Mouse (Mus musculus) gastrocnemius, adult 2 months (tissue): ENCODE measurements around the gene Evi5. TPM values are rescaled to one million over a fixed set of nuclear protein-coding genes. Genes with fewer than 3 reads are reported as not detected.
"Not testable (repeated sequence)": the region's sequence is repeated elsewhere in the genome, so short reads cannot be mapped to it uniquely, and the experiment has no call there.

Source experiments
- DNase-seq: peaks from one replicate; pipeline ENCODE4 v3.0.0; 2022
- H3K27ac ChIP-seq: fragments of 200-600 bp; 2 replicates; pipeline ENCODE4 v1.8.1; 2022; ENCODE audit warnings: mild to moderate bottlenecking
- H3K4me3 ChIP-seq: fragments of 200-600 bp; 2 replicates; pipeline ENCODE4 v1.8.1; 2022; ENCODE audit warnings: mild to moderate bottlenecking, moderate library complexity
- CTCF ChIP-seq: fragments of 200-600 bp; IDR thresholded peaks from 2 replicates; pipeline ENCODE4 v1.8.1; 2022; ENCODE audit warnings: antibody characterized with exemption, mild to moderate bottlenecking, moderate library complexity
- intact Hi-C: fragments of 180-260 bp; cut with DNase I; formaldehyde crosslinking; loops from one replicate; pipeline ENCODE4 v1.15.1; 2025
- total RNA-seq, 2 experiments: library from RNA; stranded (reverse); gene quantifications; 2 replicates each; pipeline ENCODE4 v1.2.3; 2021

Evi5 gene
- total RNA-seq, 2 experiments from 2014 or later = 16.6 to 17.5 TPM

DNA sequence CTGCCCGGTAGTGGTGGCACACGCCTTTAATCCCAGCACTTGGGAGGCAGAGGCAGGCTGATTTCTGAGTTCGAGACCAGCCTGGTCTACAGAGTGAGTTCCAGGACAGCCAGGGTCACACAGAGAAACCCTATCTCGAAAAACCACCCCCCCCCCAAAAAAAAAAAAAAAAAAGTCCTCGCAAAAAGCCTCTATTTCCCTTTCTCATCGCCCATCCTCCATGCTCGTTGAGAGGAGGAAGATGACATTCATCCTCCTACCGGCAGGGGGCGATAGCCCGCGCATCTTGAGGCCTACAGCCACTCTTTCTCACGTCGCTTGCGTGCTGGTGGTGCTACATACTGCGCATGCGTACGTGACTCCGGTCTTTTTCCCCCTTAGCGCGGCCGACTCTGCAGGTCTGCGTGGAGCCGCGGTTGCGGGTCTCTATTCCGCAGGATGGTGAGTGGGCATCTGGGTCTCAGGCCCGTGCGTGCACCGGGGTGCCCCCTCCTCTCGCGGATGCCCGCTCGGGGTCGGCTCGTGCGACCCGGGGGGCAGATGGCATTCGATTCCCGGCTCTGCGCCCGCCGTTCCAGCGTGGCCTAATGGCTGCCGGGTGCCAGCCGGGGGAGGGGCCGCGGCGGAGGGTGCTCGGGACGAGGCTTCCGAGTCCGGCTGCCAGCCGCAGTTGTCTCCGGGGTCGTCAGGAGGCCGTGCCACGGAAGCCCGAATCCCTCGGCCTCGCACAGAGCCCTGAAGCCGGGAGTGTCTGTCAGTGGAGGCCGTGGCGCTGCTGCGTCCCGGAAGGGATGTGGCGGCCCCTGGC is 25.5 kb upstream of the Evi5 start, which contains the start of gene Rpl5:
TSS of gene Rpl5 (plus strand) at position 297 of the 808 bp plus-strand sequence.
- peak; percentile 95 for DNase-seq
- Histone ChIP-seq H3K27ac (peak within 1 kb of the TSS; percentile 93), H3K4me3 (peak within 1 kb of the TSS; percentile 99)
- TF ChIP-seq CTCF = peak; percentile 83
- intact Hi-C loops = loop anchor here (1.0 to 5.0 kb wide), 2 partner anchors 303 to 367 kb away; partner anchors contain the start of genes Dr1, Glmn and Rpap2

DNA sequence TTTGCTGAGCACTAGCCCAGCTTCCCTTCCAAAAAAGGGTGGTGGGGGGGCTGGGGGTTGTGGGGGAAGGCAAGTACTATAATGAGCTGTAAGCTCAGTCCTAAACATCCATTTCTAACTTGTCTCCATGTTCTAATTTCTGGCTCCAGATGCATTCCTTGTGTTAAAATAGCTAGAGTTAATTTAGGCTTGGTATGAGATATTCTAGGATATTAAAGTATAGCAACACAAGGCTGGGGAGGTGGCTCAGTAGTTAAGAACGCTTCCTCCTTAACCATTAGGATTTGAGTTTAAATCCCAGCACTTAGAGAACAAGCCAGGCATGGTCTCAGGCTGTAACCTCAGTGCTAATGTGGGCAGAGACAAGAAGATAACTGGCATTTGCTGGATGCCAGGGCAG is 21.4 kb upstream of the Evi5 start:
- intact Hi-C loops = loop anchor here (5.0 kb wide), 1 partner anchor 236 kb away; the partner anchor contains the start of genes Ccdc18 and Tmed5
- no peak for TF ChIP-seq CTCF
- DNase-seq = no peak
- Histone ChIP-seq H3K27ac (no peak overlapping the region), H3K4me3 (no peak overlapping the region)

DNA sequence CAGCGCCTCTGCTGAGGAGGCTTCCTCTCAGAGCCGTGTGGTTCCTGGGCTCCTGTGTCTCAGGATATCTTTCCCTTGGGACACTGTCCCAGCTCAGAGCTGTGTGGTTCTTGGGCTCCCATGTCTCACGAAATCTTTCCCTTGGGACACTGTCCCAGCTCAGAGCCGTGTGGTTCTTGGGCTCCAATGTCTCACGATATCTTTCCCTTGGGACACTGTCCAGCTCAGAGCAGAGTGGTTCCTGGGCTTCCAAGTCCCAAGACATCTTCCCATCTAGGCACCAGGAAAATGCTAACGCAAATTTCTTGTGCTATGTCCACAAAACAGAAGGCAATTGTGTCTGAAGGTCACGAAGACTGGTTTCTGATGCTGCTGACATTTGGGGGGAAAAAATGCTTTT is 19.8 kb upstream of the Evi5 start:
- intact Hi-C loops = loop anchor here (5.0 kb wide), 2 partner anchors 102 to 238 kb away; partner anchors contain the start of genes Ccdc18 and Tmed5
- Histone ChIP-seq H3K27ac (peak overlapping the region; percentile 59; the same call in 1 of the 2 replicates), H3K4me3 (peak overlapping the region; percentile 62)
- TF ChIP-seq CTCF = no peak
- no peak for DNase-seq

DNA sequence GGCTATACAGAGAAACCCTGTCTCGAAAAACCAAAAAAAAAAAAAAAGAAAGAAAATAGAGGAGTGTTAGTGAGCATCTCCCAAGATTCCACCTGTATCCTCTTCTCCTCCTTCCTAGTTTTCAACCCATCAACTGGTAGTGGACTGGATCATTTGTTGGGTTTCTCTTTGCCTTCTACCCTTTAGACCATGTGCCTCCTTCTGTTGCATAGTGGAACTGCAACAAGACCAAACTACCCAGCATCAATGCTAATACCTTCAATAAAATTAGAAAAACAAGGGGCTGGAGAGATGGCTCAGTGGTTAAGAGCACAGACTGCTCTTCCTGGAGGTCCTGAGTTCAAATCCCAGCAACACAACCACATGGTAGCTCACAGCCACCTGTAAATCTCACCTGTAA is 16.6 kb upstream of the Evi5 start:
- intact Hi-C loops = loop anchor here (5.0 kb wide), 1 partner anchor 99 kb away; no protein-coding TSS in a partner anchor
- DNase-seq, H3K4me3 ChIP-seq, H3K27ac ChIP-seq: not testable (repeated sequence)
- TF ChIP-seq CTCF = peak; percentile 57

DNA sequence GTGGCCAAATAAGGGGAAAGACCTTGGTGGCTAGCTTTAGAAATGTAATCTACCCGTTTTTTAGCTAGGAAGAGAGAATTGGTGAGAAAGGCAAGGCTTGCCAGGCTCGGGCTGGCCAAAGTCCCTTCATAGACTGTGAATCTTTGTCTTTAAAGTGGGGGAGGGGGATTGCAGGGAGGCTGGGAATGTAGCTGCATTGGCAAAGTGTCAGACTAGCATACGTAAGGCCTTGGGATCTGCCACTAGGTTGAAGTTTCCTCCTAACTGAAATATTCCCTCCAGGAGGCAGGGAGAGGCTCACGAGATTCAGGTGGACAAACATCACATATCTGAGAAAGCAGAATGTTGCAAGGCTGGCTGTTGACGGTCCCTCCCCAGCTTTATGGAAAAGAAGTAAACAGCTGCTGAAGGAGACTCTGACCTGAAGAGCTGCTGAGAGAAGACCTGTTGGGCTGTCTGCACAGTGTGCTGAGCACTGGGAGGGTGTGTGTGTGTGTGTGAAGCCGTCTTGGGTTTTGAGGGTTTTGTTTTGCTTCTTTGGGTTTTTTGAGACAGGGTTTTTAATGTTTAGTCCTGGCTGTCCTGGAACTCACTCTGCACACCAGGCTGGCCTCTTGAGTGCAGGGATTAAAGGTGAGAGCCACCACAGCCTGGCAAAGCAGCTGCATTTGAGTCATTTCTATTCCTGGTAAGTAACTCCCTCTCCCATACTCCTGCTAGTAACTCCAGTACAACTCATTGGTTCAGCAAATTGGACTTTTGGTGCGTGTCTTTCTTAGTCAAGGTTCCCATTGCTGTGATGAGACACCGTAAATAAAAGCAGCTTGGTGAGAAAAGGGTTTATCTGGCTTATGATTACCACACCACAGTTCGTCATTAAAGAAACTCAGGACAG is 15.3 kb upstream of the Evi5 start:
- TF ChIP-seq CTCF = no peak
- intact Hi-C loops = loop anchor here (5.0 kb wide), 1 partner anchor 98 kb away; no protein-coding TSS in a partner anchor
- no peak for DNase-seq
- Histone ChIP-seq H3K4me3 (no peak overlapping the region), H3K27ac (no peak overlapping the region)

DNA sequence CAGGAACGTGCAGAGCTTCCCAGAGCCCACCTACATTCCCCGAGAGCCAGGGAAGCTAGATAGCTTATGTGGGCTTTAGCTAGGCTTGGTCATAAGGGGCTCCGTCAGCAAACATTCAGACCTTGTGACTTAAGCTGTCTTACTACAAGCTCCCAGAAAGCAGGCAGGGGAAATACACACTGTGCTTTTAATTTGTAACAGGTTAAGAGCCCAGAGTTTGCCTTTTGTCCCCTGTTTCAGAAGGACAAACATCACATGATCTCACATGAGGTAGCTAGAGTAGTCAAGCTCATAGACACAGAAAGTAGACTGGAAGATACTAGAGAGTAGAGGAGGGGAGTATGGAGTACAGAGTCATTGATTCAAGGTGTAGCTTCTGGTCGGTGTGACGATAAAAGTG is 5.8 kb upstream of the Evi5 start:
- intact Hi-C loops = no loop called here
- TF ChIP-seq CTCF = no peak
- H3K4me3 ChIP-seq = no peak overlapping the region

DNA sequence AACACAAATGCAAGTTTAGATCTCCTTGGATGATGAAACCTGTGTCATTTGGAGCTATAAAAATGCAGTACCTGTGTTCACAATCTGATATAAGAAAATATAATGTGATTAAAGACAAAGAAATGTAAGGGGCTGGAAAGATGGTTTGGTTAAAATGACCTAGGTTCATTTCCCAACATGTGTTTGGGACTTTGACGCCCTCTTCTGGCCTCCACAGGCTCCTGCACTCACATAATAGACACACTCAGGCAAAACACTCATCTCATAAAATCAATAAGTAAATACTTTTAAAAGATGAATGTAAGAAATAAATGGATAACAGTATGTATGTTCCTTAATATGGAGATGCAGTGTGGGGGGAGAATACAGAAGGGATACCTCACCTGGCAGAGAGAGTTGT is 2.1 kb upstream of the Evi5 start:
- intact Hi-C loops = no loop called here
- TF ChIP-seq CTCF = no peak
- no peak overlapping the region for H3K4me3 ChIP-seq
- DNase-seq = no peak
- no peak overlapping the region for H3K27ac ChIP-seq

More for the DNA sequence above, 5.8 kb upstream of the Evi5 start:
- DNase-seq = no peak
- H3K27ac ChIP-seq = no peak overlapping the region

DNA sequence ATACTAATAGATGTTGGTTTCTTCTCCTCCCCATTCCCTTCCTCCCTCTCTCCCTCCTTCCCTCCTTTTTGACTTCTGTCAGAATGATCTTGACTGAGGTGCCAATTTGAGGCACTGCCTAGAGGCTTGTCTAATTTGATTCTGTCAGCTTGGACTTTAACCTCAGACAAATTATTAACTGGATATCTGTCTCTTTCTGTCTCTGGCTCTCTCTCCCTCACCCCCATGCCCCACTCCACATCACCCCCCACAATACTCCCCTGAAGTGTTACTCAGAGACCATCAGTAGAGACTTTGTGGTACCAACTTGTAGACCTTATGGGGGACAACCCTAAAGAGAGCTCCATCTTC is 329 bp upstream of the Evi5 start:
- no peak for TF ChIP-seq CTCF
- H3K27ac ChIP-seq = no peak overlapping the region
- DNase-seq = no peak
- intact Hi-C loops = no loop called here
- no peak overlapping the region for H3K4me3 ChIP-seq

DNA sequence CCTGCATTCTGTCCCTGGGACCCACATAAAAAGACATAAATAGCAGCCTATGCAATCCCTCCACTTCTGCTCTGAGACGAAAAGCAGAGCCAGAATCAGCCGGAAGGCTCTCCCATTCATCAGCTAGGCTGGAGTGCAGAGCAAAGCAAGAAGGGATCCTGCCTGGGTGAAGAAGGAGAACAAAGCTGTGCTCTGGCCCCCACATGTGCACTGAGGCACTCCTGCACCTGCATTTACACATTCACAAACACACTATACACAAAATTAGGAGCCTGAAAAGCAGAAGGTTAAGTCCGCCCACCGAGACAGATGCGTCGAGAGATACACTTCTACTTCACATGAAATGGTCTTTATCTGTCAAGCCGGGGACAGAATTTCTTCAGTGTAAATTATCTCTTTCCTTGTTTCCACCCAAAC is 1.0 kb downstream of the Evi5 start:
- TF ChIP-seq CTCF = no peak
- no peak overlapping the region for H3K4me3 ChIP-seq
- no peak for DNase-seq
- peak overlapping the region; percentile 57; the same call in 1 of the 2 replicates for H3K27ac ChIP-seq
- intact Hi-C loops = no loop called here

DNA sequence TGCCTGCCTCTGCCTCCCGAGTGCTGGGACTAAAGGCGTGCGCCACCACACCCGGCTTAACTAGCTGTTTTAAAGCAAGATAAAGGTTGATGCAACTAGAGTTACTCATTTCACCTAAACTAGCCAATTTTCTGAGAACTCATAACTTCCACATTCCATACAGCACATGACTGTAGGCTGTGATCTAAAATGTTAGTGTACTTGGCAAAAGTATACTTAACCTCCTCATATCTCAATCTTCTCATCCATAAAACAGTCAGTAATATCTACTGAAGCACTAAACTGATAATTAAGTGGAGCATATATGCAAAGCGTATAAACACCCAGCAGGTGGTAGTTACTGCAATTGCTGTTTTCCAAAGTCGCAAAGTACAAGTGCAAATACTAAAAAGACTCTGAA is 1.6 kb downstream of the Evi5 start:
- no peak for TF ChIP-seq CTCF
- no peak overlapping the region for H3K4me3 ChIP-seq
- no peak for DNase-seq
- peak overlapping the region; percentile 57; the same call in 1 of the 2 replicates for H3K27ac ChIP-seq
- intact Hi-C loops = no loop called here

DNA sequence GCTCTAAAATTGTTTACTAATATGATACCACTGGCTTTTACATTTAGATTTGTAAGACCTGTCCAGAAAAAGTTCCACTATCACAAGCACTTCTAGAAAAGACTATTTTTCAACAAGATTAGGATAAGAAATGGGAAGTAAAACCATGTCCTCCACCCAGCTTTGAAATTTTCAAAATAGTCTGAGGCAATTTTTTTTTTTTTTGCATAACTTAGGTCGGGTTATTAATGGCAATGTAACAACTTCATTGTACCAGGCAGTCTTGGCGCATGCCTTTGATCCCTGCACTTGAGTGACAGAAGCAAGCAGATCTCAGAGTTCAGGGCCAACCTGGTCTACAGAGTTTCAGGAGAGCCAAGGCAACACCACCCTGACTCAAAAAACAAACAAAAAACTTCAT is 5.2 kb downstream of the Evi5 start:
- TF ChIP-seq CTCF = no peak
- Histone ChIP-seq H3K4me3 (peak overlapping the region; percentile 91), H3K27ac (peak overlapping the region; percentile 93; the same call in 1 of the 2 replicates)
- intact Hi-C loops = no loop called here
- DNase-seq = no peak

DNA sequence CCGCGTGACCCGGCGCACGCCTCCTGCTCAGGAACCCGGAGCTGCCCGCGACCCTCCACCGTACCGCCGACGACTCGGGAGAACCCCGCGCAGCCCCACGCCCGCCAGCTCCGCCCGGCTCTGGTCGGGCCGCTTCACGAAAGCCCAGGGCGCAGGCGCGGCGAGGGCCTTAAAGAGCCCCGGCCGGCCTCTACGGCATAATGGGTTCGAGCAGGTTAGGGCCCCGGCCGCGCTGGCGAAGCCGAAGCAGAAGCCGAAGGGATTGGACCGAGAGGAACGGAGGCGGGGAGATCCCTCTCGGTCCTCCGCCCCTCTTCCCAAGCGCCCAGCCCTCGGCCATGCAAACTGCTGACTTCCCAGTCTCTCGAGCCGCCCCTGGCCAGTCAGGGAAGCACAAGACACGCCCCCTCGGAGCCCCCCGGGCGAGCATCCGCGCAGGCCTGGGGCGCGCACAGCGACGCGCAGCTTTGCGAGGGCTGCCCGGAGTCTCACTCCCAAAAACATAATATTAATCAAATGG is 5.9 kb downstream of the Evi5 start:
- peak overlapping the region; percentile 91 for H3K4me3 ChIP-seq
- peak overlapping the region; percentile 93 for H3K27ac ChIP-seq
- intact Hi-C loops = no loop called here
- DNase-seq = peak; percentile 94
- TF ChIP-seq CTCF = no peak
